Mouse (Mus musculus) heart, postnatal 25 days (tissue): ENCODE results near the gene Wdfy1. TPM values are rescaled to one million over a fixed set of nuclear protein-coding genes. Genes with fewer than 3 reads are reported as not detected.

ENCODE experiments used
- DNase-seq: peaks from one replicate; pipeline ENCODE4 v3.0.0; 2022; ENCODE audit warnings: low spot score
- intact Hi-C: fragments of 180-260 bp; cut with DNase I; formaldehyde crosslinking; loops from one replicate; pipeline ENCODE4 v1.15.1; 2025
- total RNA-seq, 2 experiments: library from RNA; stranded (reverse); gene quantifications; 2 replicates each; pipeline ENCODE4 v1.2.3; 2021

Wdfy1 gene
- total RNA-seq, 2 experiments from 2014 or later, result 16.0 to 18.0 TPM

DNA sequence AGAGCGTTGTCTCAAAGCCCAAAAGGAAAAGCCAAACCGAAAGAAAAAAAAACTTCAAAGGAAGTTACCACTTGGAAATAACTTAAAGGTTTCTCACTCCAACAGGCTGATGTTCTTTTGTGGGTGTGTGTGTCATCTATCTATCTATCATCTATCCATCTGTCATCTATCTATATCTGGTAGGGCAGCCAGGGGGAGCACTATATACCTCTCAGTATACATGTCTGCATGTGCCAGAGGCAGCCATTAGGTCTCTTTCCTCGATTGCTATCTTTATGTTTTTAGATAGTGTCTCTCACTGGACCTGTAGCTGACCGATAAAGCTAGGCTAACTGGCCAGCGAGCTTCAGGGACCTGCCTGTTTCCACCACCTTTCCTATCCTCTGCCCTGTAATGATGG, 41.1 kb downstream of the Wdfy1 start:
- DNase-seq, result no peak

DNA sequence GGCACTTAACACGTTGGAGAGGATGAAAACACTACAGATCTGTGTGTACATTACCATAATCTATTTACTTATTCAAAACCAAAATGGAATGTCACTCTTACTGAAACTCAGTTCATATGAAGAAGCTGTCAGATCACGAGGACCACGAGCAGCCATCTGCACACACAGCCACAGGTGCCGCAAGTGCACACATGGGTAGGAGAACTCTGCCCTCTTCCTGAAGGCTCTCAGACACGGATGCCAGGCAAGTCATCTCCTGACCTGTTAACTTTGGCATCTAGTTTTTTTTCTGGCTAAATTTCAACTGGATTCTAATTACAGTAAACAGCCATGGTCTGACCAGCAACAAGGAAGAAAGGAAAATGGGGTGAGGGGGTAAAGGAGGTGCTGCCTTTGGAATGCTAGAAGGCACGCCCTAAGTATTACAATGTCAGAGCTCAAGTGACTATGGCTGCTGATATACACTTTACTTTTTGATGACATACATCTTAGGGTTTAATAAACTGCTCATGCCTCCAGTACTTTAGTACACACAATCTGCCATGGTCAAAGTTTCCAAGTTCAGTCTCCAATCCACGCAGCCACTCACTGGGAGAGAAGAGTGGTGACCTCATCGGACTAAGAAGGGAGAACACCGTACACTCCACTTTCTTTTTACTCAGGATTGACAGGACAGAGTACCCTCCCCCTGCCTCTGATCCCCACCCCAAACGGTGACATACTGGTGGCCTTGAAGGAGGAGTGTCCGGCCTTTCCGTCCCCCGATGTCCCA, 61.6 kb downstream of the Wdfy1 start:
- no peak for DNase-seq
- intact Hi-C loops, result no loop called here

More for the DNA sequence above, 41.1 kb downstream of the Wdfy1 start:
- intact Hi-C loops, result no loop called here

GRCm38 (mm10) chr1:79713081-79713480, 62.9 kb downstream of the Wdfy1 start:
- intact Hi-C loops, result no loop called here
- no peak for DNase-seq

DNA sequence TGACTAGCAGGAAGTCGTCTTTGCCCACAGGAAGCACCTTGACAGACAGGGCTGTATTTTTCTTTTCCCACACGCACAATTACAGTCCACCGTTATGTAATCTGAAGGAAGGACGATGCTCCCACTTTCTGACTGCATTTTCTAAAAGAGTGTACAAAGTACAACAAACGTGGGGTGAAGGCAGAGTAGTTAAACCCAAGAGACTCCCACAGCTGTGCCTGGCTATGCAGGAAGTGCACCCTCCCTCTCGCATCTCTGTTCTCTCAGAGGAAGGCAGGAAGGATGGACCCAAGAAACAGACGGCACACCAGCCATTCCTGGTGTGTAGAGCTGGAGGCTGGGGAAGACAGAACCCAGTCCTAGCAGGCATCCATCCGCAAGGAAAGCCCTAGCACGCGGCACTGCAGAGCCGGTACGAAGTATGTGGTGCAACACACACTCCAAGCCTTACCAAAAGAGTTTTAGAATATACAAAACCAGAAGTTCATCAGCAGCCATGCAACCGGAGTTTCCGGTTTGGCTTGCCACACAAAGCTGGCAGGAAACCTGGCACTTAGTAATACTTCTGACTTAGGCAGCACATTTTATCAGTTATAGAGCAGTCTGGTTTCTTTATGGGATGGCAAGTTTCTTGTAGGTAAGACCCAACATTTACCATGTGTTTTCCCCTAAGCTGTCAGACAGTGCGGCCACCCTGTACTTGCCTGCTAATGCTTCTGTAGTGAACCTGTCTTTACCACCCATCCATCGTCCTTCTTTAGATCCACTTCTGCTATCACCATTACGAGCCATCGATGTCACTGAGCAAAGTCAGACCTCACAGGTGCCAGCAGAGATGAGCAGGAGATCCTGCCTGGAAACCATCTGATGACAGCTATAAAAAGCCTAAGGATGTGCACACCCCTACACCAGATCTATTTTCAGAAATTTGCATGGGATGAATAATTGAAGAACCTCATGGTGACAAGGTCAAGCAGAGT, 64.5 kb downstream of the Wdfy1 start:
- intact Hi-C loops, result no loop called here
- no peak for DNase-seq

GRCm38 (mm10) chr1:79710678-79711077, 65.3 kb downstream of the Wdfy1 start:
- DNase-seq, result no peak
- intact Hi-C loops, result no loop called here

DNA sequence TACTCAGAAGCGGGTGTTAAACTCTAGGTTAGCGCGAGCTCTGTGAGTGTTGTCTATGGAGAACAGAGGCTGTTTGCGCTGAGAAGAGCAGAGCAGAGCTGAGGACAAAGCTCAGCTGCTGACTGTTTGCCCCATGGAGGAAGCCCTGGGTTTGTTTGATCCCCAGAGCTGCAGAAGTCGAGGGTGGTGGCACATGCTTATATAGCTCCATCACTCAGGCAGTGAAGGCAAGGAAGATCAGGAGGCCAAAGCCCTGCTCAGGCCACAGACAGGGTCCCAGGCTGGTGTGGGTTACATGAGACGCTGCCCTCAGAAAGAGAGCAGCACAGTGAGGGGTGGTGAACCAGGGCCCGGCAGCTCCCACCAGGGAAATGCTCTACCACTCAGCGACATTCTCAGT, 65.7 kb downstream of the Wdfy1 start:
- no peak for DNase-seq
- intact Hi-C loops, result no loop called here

- intact Hi-C loops, result loop anchor here (5.0 kb wide), 1 partner anchor 45 kb away; no protein-coding TSS in a partner anchor
- no peak for DNase-seq
Measured at GRCm38 (mm10) chr1:79707383-79707782, 68.6 kb downstream of the Wdfy1 start.

DNA sequence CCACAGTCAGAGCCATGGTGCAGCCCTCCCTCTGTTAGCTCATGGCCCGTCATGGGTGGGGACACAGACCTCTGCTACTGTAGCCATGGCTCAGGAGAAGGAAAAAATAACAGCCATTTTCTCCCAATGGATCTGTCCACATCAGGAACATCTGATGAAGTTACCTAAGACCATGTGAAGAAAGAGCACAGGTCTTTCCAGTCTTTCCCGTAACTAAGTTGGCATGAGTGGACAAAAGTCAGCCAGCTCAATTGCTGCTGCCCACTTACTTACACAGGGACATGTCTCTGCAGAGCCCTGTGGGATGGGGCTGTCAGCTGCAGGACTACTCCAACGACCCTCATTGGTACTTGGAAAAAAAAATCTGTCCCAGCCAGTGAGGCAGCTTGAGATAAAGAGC, 69.2 kb downstream of the Wdfy1 start:
- intact Hi-C loops, result loop anchor here (5.0 kb wide), 1 partner anchor 46 kb away; no protein-coding TSS in a partner anchor
- no peak for DNase-seq

DNA sequence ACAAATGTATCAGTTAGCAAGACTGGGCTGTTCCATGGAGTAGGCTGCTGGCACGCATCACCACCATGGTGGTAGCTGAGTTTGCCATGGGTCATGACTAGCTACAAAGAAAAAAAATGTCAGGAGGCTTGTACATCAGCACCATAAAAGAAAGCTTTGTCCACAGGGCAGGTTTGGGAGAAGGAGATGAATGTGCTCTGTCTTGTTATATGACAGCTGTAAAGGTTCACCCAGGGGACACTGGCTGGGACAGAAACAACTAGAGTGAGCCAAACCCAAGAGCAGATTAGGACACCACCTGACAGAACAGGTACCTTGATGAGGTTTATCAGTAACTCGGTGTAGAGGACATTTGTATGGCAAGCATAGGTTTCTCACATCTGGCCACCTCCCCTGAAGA, 71.3 kb downstream of the Wdfy1 start:
- DNase-seq, result no peak
- intact Hi-C loops, result loop anchor here (5.0 kb wide), 2 partner anchors 48 to 78 kb away; no protein-coding TSS in a partner anchor

- DNase-seq, result no peak
- intact Hi-C loops, result loop anchor here (5.0 kb wide), 1 partner anchor 79 kb away; no protein-coding TSS in a partner anchor
Measured at GRCm38 (mm10) chr1:79703520-79703919, 72.4 kb downstream of the Wdfy1 start.

DNA sequence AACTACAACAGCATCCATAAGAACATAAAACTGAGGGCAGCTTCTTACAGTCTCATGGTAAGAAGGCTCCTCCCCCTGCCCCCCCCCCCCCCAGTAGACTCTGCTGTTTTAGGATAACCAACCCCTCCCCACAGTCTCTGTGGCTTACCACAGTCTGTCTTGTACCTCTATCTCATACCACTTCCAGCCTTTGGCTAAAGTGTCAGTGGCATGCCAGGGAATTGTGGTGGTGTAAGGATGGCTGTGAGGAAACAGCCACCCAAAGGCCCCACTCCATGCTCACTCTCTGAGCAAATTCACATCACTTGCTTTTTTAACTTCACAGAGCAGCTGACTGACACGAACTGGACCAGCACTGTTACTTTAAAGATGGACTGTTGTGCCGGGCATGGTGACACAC, 77.4 kb downstream of the Wdfy1 start:
- intact Hi-C loops, result no loop called here
- DNase-seq, result no peak

DNA sequence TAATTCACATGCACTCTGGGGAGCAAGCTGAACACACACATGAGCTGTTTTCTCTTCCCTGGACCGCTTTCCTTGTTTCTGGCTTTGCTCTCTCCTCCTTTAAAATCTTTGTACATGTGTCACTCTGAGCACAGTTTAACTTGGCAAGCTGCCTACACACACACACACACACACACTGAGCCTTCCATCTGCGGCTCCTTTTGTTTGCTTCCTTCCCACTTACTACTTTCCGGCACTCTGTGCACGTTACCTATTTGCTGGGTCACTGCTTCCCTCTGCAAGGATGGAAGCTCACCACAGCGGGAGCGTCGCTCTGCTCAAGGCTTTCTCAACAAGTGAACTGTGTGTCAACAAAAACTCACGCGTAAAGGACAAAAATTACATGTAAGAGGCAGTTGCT, 78.6 kb downstream of the Wdfy1 start:
- no peak for DNase-seq
- intact Hi-C loops, result no loop called here

- intact Hi-C loops, result no loop called here
- DNase-seq, result no peak
Measured at GRCm38 (mm10) chr1:79696933-79697332, 79.0 kb downstream of the Wdfy1 start.

DNA sequence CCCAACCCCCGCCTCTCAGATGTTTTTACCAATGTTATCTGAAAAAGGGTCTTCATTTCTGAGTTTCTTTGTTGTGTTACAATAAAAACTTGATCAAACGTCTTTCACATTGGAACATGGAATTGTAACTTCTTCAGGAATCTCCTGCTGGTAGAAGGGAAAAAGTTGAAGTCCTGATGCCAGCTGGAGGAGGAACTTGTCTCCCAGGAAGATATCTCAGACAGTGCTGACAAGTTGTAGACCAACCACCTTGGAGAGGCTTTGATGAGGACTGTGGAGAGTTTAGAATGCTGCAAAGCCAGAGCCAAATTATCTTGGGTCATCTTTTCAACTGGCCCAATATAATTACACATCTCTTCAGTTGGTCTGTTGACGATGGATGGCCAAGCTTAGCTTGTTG, 83.5 kb downstream of the Wdfy1 start:
- DNase-seq, result no peak
- intact Hi-C loops, result no loop called here

DNA sequence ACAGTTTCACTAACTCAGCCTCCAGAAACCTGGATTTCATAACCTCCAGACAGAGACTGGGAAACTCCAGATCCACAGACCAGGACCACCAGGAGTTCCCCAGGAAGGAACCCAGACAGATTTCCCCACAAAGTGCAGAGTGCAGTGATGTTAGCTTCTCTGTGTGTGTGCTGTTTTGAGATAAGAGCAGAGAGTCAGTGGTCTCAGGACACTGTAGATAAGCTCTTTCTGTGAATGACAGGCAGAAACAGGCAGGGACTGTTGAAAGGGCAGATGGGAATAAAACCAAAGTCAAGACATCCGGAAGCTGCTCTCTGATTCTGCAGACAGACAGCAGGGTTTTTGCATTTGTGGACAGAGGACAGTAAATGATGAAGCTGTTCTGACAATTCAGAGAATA, 88.7 kb downstream of the Wdfy1 start:
- intact Hi-C loops, result no loop called here
- DNase-seq, result no peak

DNA sequence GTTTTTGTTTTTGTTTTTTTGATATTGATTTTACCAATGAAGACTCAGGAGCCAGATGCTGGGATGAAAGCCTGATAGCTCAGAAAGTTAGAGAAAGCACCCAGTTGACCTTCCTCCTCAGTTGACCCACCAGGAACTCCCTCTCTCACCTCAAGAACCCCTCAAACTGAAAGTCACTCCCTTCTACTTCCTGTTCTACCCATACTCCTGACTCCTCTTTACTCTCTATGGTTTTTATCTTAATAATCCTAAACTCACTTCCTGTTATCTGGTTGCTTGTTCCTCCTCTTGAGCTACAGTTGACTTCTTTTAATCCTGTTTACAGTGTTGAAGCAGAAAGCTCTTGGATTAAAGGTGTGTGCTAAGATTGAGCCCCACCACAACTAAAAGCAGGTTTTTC, 91.9 kb downstream of the Wdfy1 start:
- intact Hi-C loops, result no loop called here
- DNase-seq, result no peak

- DNase-seq, result no peak
- intact Hi-C loops, result loop anchor here (1.0 kb wide), 1 partner anchor 959 kb away; no protein-coding TSS in a partner anchor
Measured at GRCm38 (mm10) chr1:79682936-79683335, 93.0 kb downstream of the Wdfy1 start.

DNA sequence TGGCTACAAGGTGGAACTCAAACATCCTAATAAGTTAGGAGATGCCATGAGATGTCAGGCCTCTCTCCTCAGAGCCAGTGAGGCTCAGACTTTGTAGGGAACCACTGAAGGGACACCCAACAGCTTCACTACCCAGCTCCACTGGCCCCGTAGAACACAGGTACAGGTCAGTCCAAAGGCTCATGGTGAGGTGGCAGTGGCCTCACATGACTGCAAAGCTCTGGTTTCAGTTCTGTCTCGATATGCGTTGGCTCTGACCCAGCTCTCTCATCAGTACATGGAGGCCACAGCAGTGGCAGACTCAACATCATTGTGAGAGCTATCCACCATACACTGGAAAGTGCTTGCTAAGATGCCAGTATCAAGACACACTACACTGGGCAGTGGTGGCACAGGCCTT, 95.2 kb downstream of the Wdfy1 start:
- intact Hi-C loops, result no loop called here
- no peak for DNase-seq

GRCm38 (mm10) chr1:79678117-79678684, 97.7 kb downstream of the Wdfy1 start:
- DNase-seq, result no peak
- intact Hi-C loops, result no loop called here

- DNase-seq, result no peak
- intact Hi-C loops, result no loop called here
Measured at GRCm38 (mm10) chr1:79675716-79676115, 100.2 kb downstream of the Wdfy1 start.
